Mouse (Mus musculus) adrenal gland (tissue): ENCODE measurements around the gene Rab11fip2.

ENCODE experiments used
- intact Hi-C: fragments of 180-260 bp; cut with DNase I; formaldehyde crosslinking; loops from one replicate; pipeline ENCODE4 v1.15.1; 2025

The Rab11fip2 gene

DNA sequence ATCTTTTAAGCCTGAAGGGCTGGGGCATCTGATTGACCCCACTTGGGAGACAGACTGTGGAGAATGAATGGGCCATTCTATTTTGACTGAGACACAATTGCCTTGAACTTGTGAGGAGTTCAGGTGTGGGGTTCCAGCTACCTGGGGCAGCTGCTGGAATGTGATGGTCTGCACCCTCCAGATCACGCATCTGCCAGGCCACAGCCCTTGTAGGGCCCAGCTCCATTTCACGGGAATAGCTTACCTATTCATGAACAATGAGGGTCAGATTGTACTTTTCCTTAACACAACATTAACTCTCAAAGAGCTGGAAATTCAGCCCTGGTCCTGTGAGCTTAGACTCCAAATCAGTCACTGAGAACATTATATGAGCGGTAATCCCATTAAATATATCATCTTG lies 82.7 kb downstream of the Rab11fip2 start:
- intact Hi-C loops: no loop called here

DNA sequence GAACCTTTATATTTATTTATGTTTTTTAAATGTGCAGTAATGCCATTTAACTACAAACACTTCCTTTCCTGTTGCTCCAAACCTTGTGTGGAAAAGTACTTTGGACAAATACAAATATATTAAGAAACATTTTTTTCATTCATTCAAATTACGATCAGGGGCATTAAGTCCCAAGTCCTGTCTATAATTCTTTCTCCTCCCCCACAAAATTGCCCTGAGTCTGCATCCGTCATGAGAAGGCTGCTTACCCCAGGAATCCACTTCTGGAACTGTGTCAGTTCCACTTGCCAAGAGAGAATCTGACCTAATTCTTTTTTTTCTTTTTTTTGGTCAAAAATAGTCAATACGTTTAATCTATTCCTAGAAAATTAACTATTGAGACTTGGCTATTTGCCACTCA lies 90.4 kb downstream of the Rab11fip2 start:
- intact Hi-C loops: no loop called here
